Mouse (Mus musculus) heart, embryonic 13.5 days (tissue): ENCODE data around the gene Olfr1299. TPM values are rescaled to one million over a fixed set of nuclear protein-coding genes. Genes with fewer than 3 reads are reported as not detected.

ENCODE experiments used
- ATAC-seq: fragments of 200-750 bp; cut with Nextera tagmentation; 2 replicates; pipeline ENCODE4 v1.8.0; 2017; ENCODE audit warnings: moderate TSS enrichment; ENCODE audit not compliant: insufficient number of reproducible peaks, low FRiP score, low TSS enrichment; ENCODE audit errors: extremely low read depth
- H3K27ac ChIP-seq: fragments of 300-500 bp; sonication (generic); replicated peaks from 2 replicates; pipeline ENCODE4 v1.5.1; 2015; ENCODE audit warnings: moderate library complexity, mild to moderate bottlenecking, inconsistent platforms
- H3K27me3 ChIP-seq: fragments of 300-500 bp; sonication (generic); replicated peaks from 2 replicates; pipeline ENCODE4 v1.6.1; 2015; ENCODE audit warnings: mild to moderate bottlenecking, inconsistent platforms
- H3K36me3 ChIP-seq: fragments of 300-500 bp; sonication (generic); 2 replicates; pipeline ENCODE4 v1.6.1; 2015; ENCODE audit warnings: mild to moderate bottlenecking, inconsistent platforms
- H3K4me1 ChIP-seq: fragments of 300-500 bp; sonication (generic); 2 replicates; pipeline ENCODE4 v1.6.1; 2015; ENCODE audit warnings: inconsistent platforms
- H3K4me2 ChIP-seq: fragments of 300-500 bp; sonication (generic); 2 replicates; pipeline ENCODE4 v1.6.1; 2015; ENCODE audit warnings: inconsistent platforms, mild to moderate bottlenecking, moderate library complexity
- H3K4me3 ChIP-seq: fragments of 300-500 bp; sonication (generic); 2 replicates; pipeline ENCODE4 v1.5.1; 2015; ENCODE audit warnings: moderate library complexity, mild to moderate bottlenecking, inconsistent platforms
- H3K9ac ChIP-seq: fragments of 300-500 bp; sonication (generic); 2 replicates; pipeline ENCODE4 v1.6.1; 2015; ENCODE audit warnings: inconsistent platforms, mild to moderate bottlenecking, moderate library complexity
- H3K9me3 ChIP-seq: fragments of 300-500 bp; sonication (generic); 2 replicates; pipeline ENCODE4 v1.6.1; 2016; ENCODE audit warnings: inconsistent platforms
- WGBS: fragments of 180-500 bp; shearing (Covaris S2); methylation state at CpG from one replicate; pipeline ENCODE4 v1.1.7; 2015; ENCODE audit warnings: mixed read lengths; 5-methylcytosine and 5-hydroxymethylcytosine counted together
- polyA plus RNA-seq: library from polyadenylated mRNA; unstranded; fragments of >200 nt; fragmentation: Nextera tagmentation; extraction: Ambion mirVana; gene quantifications from 2 replicates; pipeline ENCODE4 v1.2.1, GENCODE M21; 2015

Gene Olfr1299
- polyA plus RNA-seq: not detected in 2 replicates

DNA sequence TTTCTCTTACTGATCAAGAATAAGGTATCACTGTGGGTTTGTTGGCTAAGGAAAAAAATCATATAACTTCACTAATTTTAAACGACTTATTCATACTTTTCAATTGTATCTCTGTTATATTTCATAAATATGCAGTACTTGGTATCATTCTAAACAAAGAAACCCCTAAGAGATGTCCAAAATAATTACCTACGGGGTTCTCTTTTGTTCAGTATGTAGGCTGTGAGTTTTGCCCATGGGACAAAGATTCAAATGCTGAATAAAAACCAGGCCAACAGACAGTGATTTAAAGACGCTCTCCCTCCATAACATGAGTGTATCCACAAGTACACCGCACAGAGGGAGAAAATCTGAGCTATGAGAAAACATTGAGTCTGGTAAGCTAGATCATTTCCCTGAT, at the start of gene Olfr1299:
TSS of gene Olfr1299 (plus strand) at position 301 of the 400 bp plus-strand sequence.
- Histone ChIP-seq H3K27ac (no peak within 1 kb of the TSS), H3K36me3 (no peaks in the 10 kb centered on the region), H3K4me3 (no peak within 1 kb of the TSS), H3K9ac (no peak within 1 kb of the TSS), H3K4me1 (no peaks in the 10 kb centered on the region), H3K27me3 (no peaks in the 10 kb centered on the region), H3K9me3 (0 out of 2 replicates have a peak, but pooled peaks cover 2% of the 10 kb centered on the region), H3K4me2 (no peak within 1 kb of the TSS)
- no peak for ATAC-seq
- 67% methylated on average over 4 of the region's 4 CpGs for WGBS

GRCm38 (mm10) chr2:111626397-111626796, 34.8 kb upstream of the Olfr1299 start, which contains the start of gene Olfr1297:
Gene Olfr1297, minus strand, starts transcription at chr2:111626497.
- 58% methylated on average over 1 of the region's 1 CpGs for WGBS
- no peaks in the 10 kb centered on the region for H3K9me3 ChIP-seq
- H3K27me3 ChIP-seq: no peaks in the 10 kb centered on the region
- no peak within 1 kb of the TSS for H3K9ac ChIP-seq
- no peak within 1 kb of the TSS for H3K27ac ChIP-seq
- H3K4me3 ChIP-seq: no peak within 1 kb of the TSS
- no peaks in the 10 kb centered on the region for H3K4me1 ChIP-seq
- ATAC-seq: no peak
- no peaks in the 10 kb centered on the region for H3K36me3 ChIP-seq
- no peak within 1 kb of the TSS for H3K4me2 ChIP-seq

DNA sequence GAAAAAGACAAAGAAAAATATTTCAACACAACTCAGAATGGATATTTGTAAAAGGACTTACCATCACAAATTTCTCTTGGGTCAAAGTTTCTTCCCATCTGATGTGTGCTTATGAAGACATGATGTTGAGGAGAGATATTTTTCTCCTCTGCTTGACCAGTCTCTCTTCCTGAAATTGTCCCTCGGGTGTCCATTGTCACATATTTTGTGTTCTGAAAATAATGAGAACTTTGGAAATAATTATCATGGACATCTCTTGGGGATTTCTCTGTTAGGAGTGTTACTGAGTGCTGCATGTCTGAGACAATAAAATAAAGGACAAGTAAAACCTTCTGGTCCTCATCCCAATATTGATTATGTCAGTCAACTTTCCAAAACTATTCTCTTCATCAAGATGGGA, 12.1 kb upstream of the Olfr1299 start, which contains the start of gene Olfr1298:
TSS of gene Olfr1298 (minus strand) at position 101 of the 400 bp plus-strand sequence.
- WGBS: 68% methylated on average over 1 of the region's 1 CpGs
- Histone ChIP-seq H3K36me3 (no peaks in the 10 kb centered on the region), H3K4me3 (no peak within 1 kb of the TSS), H3K27me3 (no peaks in the 10 kb centered on the region), H3K4me1 (no peaks in the 10 kb centered on the region), H3K27ac (no peak within 1 kb of the TSS), H3K9ac (no peak within 1 kb of the TSS), H3K4me2 (no peak within 1 kb of the TSS), H3K9me3 (no peaks in the 10 kb centered on the region)
- ATAC-seq: no peak

Other genes with a start within 250 kb of the Olfr1299 start
- not detected in 2 replicates for gene Olfr1286, start 238.3 kb upstream of the Olfr1299 start, polyA plus RNA-seq
- gene Olfr1287, start 212.3 kb upstream of the Olfr1299 start, polyA plus RNA-seq: not detected in 2 replicates
- gene Olfr1288, start 187.3 kb upstream of the Olfr1299 start, polyA plus RNA-seq: not detected in 2 replicates
- gene Olfr1289, start 180.6 kb upstream of the Olfr1299 start, polyA plus RNA-seq: not detected in 2 replicates
- 0.17 TPM in 1 of 2 replicates, not detected in the other for gene Olfr1290, start 167.6 kb upstream of the Olfr1299 start, polyA plus RNA-seq
- gene Olfr1291-ps1, start 164.2 kb upstream of the Olfr1299 start, polyA plus RNA-seq: not detected in 2 replicates
- gene Olfr1293-ps, start 136.2 kb upstream of the Olfr1299 start, polyA plus RNA-seq: not detected in 2 replicates
- gene Olfr1294, start 121.1 kb upstream of the Olfr1299 start, polyA plus RNA-seq: not detected in 2 replicates
- gene Olfr1295, start 91.7 kb upstream of the Olfr1299 start, polyA plus RNA-seq: not detected in 2 replicates
- not detected in 2 replicates for gene Olfr1297, start 34.9 kb upstream of the Olfr1299 start, polyA plus RNA-seq
- not detected in 2 replicates for gene Olfr1298, start 12.2 kb upstream of the Olfr1299 start, polyA plus RNA-seq
- not detected in 2 replicates for gene Olfr1301, start 89.6 kb downstream of the Olfr1299 start, polyA plus RNA-seq
- not detected in 2 replicates for gene Olfr1302, start 116.0 kb downstream of the Olfr1299 start, polyA plus RNA-seq
- gene Olfr1303, start 158.9 kb downstream of the Olfr1299 start, polyA plus RNA-seq: not detected in 2 replicates
- gene Olfr1305, start 215.7 kb downstream of the Olfr1299 start, polyA plus RNA-seq: not detected in 2 replicates